Mouse (Mus musculus): ENCODE measurements at regions not wholly inside any gene's neighbourhood (a gene's known extent, or its start where the extent isn't known, plus 50 kb on each side); places are given as distances from the start of the nearest gene placed in this dataset.

GRCm38 (mm10) chr13:75523293-75524278, 183.0 kb upstream of the Ell2 start:
- Histone ChIP-seq H3K9ac (replicated peaks; ENCODE audit: low read depth) (no peak overlapping the region), H3K4me3 (ENCODE audit: low read depth, low read length) (no peak overlapping the region), H3K27ac (ENCODE audit: low read length) (no peak overlapping the region), H3K36me3 (ENCODE audit: insufficient read depth, low read length) (no peaks in the 10 kb centered on the region), H3K9me3 (ENCODE audit: low read length) (no peaks in the 10 kb centered on the region), H3K27me3 (replicated peaks; ENCODE audit: insufficient read depth, low read length) (no peaks in the 10 kb centered on the region), H3K4me2 (replicated peaks; ENCODE audit: low read depth, low read length) (no peak overlapping the region), H3K4me1 (ENCODE audit: insufficient read depth, low read depth, low read length) (no peaks in the 10 kb centered on the region)
- DNase-seq (ENCODE audit: low spot score) (no peak), ATAC-seq (peak; percentile 17)
- 61% methylated on average over 4 of the region's 4 CpGs for WGBS
- TF ChIP-seq CTCF (IDR thresholded peaks at IDR 0.05) = no peak
- no peak for TF ChIP-seq EP300 (IDR thresholded peaks at IDR 0.05)

- H3K4me3 ChIP-seq (ENCODE audit: low read depth, low read length) = no peak overlapping the region
- WGBS = 90% methylated on average over 4 of the region's 4 CpGs
- no peaks in the 10 kb centered on the region for H3K27me3 ChIP-seq (replicated peaks; ENCODE audit: insufficient read depth, low read length)
- H3K36me3 ChIP-seq (ENCODE audit: insufficient read depth, low read length) = no peaks in the 10 kb centered on the region
- ATAC-seq (no peak), DNase-seq (ENCODE audit: low spot score) (no peak)
- H3K4me1 ChIP-seq (ENCODE audit: insufficient read depth, low read depth, low read length) = no peaks in the 10 kb centered on the region
- no peak overlapping the region for H3K4me2 ChIP-seq (replicated peaks; ENCODE audit: low read depth, low read length)
- no peaks in the 10 kb centered on the region for H3K9me3 ChIP-seq (ENCODE audit: low read length)
- no peak overlapping the region for H3K9ac ChIP-seq (replicated peaks; ENCODE audit: low read depth)
- TF ChIP-seq EP300 (IDR thresholded peaks at IDR 0.05) (no peak), CTCF (IDR thresholded peaks at IDR 0.05) (no peak)
- H3K27ac ChIP-seq (ENCODE audit: low read length) = no peak overlapping the region
Observed at GRCm38 (mm10) chr13:75524481-75524880, 182.1 kb upstream of the Ell2 start.

- no peak for DNase-seq (ENCODE audit: low spot score)
- Histone ChIP-seq H3K27ac (ENCODE audit: low read length) (no peak overlapping the region), H3K27me3 (replicated peaks; ENCODE audit: insufficient read depth, low read length) (no peaks in the 10 kb centered on the region), H3K9me3 (ENCODE audit: low read length) (no peaks in the 10 kb centered on the region), H3K4me1 (ENCODE audit: insufficient read depth, low read depth, low read length) (no peaks in the 10 kb centered on the region), H3K4me2 (replicated peaks; ENCODE audit: low read depth, low read length) (no peak overlapping the region), H3K4me3 (ENCODE audit: low read depth, low read length) (no peak overlapping the region), H3K9ac (replicated peaks; ENCODE audit: low read depth) (no peak overlapping the region), H3K36me3 (ENCODE audit: insufficient read depth, low read length) (no peaks in the 10 kb centered on the region)
- no peak for ATAC-seq
- 70% methylated on average over 1 of the region's 1 CpGs for WGBS
- TF ChIP-seq EP300 (IDR thresholded peaks at IDR 0.05) (no peak), CTCF (IDR thresholded peaks at IDR 0.05) (no peak)
Observed at GRCm38 (mm10) chr13:75531566-75531965, 175.0 kb upstream of the Ell2 start.

- Histone ChIP-seq H3K4me3 (ENCODE audit: low read depth, low read length) (no peak overlapping the region), H3K4me2 (replicated peaks; ENCODE audit: low read depth, low read length) (no peak overlapping the region), H3K4me1 (ENCODE audit: insufficient read depth, low read depth, low read length) (no peaks in the 10 kb centered on the region), H3K9me3 (ENCODE audit: low read length) (no peaks in the 10 kb centered on the region), H3K27ac (ENCODE audit: low read length) (no peak overlapping the region), H3K36me3 (ENCODE audit: insufficient read depth, low read length) (no peaks in the 10 kb centered on the region), H3K9ac (replicated peaks; ENCODE audit: low read depth) (no peak overlapping the region), H3K27me3 (replicated peaks; ENCODE audit: insufficient read depth, low read length) (no peaks in the 10 kb centered on the region)
- 85% methylated on average over 2 of the region's 2 CpGs for WGBS
- ATAC-seq = no peak
- TF ChIP-seq EP300 (IDR thresholded peaks at IDR 0.05) (no peak), CTCF (IDR thresholded peaks at IDR 0.05) (no peak)
- DNase-seq (ENCODE audit: low spot score) = no peak
Observed at GRCm38 (mm10) chr13:75541446-75541845, 165.1 kb upstream of the Ell2 start.

DNA sequence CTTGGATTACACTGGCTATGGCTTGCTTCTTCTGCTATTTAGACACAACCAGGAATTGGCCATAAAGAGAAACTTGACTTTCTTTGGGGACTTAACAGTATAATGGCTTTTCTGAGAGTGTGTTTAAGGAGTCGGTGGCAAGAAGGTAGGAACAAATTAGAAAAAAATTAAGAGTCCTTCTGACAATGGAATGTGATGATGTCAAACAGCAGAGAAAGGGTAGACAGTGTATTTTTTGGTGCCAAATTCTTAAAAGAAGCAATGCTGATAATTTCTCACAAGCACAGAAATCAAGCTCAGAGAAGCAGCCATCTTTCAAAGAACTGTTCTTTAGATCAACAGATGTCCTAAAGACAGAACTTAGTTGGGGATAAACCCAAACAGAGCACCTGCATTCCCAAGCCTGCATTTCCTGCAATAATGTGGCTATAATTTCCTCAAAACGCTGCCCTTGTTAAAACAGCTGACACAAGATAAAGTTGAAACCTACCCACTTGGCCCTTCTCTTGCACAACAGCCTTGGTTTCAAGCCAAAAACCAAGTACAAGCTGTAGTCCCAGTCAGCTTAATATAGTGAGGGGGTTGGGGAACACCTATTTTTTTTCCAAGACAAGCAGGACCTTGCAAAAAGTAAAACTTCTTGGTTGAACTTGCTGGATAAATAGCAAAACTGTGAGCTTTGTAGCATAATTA, 164.2 kb upstream of the Ell2 start:
- Histone ChIP-seq H3K4me3 (ENCODE audit: low read depth, low read length) (no peak overlapping the region), H3K36me3 (ENCODE audit: insufficient read depth, low read length) (no peaks in the 10 kb centered on the region), H3K27ac (ENCODE audit: low read length) (no peak overlapping the region), H3K9me3 (ENCODE audit: low read length) (no peaks in the 10 kb centered on the region), H3K4me1 (ENCODE audit: insufficient read depth, low read depth, low read length) (no peaks in the 10 kb centered on the region), H3K27me3 (replicated peaks; ENCODE audit: insufficient read depth, low read length) (no peaks in the 10 kb centered on the region), H3K4me2 (replicated peaks; ENCODE audit: low read depth, low read length) (no peak overlapping the region), H3K9ac (replicated peaks; ENCODE audit: low read depth) (no peak overlapping the region)
- WGBS = 25% methylated on average over 2 of the region's 2 CpGs
- ATAC-seq (peak; percentile 93), DNase-seq (ENCODE audit: low spot score) (peak; percentile 81)
- TF ChIP-seq CTCF (IDR thresholded peaks at IDR 0.05) (no peak), EP300 (IDR thresholded peaks at IDR 0.05) (peak; percentile 38; the same call in 1 of the 2 replicates)

DNA sequence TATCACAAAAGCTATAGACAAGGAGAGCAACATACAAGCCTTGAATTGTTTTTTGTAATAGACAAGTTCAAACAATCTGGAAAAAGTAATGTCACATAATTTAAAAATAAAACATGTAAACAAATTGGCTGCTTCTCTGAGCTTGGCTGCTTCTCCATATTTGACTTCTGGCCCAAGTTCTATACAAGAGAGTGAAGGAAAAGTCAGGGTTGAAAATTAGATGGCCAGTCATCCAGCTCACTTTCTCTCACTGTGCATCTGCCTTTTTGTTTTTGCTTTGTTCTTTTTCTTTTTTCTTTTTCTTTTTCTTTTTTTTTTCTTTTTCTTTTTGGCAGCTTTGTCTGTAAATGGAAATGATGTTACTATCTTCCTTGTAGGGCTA, 163.6 kb upstream of the Ell2 start:
- no peak for DNase-seq (ENCODE audit: low spot score)
- Histone ChIP-seq H3K27me3 (replicated peaks; ENCODE audit: insufficient read depth, low read length) (no peaks in the 10 kb centered on the region), H3K36me3 (ENCODE audit: insufficient read depth, low read length) (no peaks in the 10 kb centered on the region), H3K4me3 (ENCODE audit: low read depth, low read length) (no peak overlapping the region), H3K27ac (ENCODE audit: low read length) (no peak overlapping the region), H3K9ac (replicated peaks; ENCODE audit: low read depth) (no peak overlapping the region), H3K9me3 (ENCODE audit: low read length) (no peaks in the 10 kb centered on the region), H3K4me2 (replicated peaks; ENCODE audit: low read depth, low read length) (no peak overlapping the region), H3K4me1 (ENCODE audit: insufficient read depth, low read depth, low read length) (no peaks in the 10 kb centered on the region)
- TF ChIP-seq CTCF (IDR thresholded peaks at IDR 0.05) (no peak), EP300 (IDR thresholded peaks at IDR 0.05) (peak; percentile 3; the same call in 1 of the 2 replicates)
- ATAC-seq = 0 out of 2 replicates have a peak, but pooled peaks have one; percentile 11

All from lung, postnatal 0 days (tissue).